Mouse (Mus musculus): ENCODE measurements around the gene Zyx.

Zyx gene

DNA sequence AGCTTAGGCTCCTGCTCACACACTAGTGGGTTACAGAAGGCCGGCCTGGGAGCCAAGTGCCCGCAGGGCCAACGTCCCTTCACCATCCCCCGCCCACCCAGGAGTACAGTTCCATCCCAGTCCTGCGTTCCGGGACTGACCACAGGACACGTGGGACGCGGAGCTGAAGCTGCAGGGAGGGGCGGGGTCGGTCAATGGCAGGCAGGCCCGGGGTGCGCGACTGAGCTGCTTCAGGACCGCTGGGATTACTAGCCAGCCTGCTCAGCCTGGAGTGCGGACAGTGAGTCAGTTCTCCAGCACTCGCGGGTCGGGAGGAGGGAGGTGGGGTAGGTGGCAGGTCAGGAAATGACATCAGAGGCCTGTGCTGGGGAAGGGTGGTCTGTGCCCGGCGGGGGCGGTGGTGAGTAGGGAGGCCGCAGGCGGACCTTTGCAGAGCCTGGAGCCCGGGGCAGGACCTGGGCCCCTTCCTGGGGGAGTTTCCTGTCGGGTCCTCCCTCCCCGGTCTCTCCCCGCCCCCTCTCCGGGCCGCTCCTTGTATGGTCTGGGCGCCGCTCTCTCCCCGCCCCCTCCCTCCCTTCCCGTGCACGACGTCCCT, at the start of gene Zyx:
Gene Zyx, plus strand, starts transcription at position 205 of the 595 bp plus-strand sequence.
- DNase-seq (ENCODE audit: low read depth, low spot score) = peak; percentile 90

DNA sequence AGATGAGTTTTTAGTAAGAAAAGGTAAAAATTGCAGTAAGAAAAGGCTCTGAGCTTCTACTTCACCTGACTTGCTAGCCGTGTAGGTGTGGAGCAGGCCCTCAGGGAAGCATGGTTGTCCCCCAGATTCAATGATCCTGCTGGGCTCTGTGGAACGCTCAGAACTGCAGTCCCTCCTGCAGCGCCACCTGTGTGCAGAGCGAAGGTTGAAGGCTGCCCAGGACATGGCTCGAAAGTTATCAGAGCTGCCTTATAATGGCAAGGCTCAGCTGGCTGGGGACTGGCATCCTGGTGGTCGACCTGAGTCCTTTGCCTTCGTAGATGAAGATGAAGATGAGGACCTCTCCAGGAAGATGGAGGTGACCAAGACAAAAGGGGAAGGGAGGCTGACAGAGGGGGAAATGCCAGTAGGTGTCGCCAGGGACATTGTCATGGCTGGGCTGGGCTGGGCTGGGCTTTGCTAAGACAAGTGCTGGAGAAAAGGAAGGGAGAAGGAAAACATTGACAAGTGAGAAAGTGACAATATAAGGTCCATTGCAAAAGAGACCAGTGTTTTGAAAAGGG, 39.5 kb upstream of the Zyx start:
- DNase-seq (ENCODE audit: low read depth, low spot score) = no peak

DNA sequence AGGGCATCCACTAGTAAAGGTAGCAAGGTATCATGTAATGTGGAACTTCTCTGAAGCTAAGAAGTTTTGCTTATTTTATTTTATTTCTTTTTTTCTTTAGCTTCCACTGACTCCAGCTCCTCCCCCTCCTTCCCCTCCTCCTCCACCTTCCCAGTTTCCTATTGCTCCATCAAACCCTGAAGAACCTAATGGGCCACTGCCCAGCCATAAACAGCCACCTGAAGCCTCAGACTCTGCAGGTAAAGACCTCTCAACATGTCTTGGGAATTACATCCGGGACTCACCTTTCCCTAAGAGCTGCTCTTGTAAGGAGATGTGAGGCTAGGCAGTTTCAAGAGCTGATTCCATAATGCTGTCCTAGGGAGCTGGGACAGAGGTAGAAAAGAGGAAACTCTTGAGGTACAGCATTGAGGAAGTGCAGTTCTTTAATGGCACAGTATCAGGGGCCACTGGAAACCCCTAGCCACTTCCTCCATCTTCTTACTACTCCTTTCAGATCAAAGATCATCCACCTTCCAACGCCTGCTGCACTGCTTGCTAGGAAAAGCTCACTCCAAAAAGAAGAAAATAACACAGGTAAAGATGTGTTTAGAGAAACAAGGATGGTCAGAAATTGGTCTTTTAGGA, 38.9 kb upstream of the Zyx start:
- DNase-seq (ENCODE audit: low read depth, low spot score) = no peak

DNA sequence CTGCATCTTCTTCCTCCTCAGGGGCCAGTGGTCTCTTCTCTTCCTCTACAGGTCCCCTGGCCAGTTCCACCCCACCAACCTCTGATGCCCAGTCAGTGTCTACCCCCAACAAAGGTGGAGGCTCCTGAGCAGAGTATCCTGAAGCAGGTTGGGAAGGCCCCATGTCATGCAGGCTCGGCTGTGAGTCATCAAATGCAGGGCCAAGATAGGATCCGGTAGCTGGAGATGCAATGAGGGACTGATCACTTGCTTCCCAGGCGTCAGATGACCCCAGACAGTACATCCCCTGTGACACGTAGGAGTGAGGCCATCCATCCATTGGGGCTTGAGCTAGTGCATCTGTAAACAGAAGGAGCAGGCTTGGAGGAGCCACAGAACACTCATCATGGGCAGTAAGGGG, 31.1 kb upstream of the Zyx start:
- DNase-seq (ENCODE audit: low read depth, low spot score) = no peak

DNA sequence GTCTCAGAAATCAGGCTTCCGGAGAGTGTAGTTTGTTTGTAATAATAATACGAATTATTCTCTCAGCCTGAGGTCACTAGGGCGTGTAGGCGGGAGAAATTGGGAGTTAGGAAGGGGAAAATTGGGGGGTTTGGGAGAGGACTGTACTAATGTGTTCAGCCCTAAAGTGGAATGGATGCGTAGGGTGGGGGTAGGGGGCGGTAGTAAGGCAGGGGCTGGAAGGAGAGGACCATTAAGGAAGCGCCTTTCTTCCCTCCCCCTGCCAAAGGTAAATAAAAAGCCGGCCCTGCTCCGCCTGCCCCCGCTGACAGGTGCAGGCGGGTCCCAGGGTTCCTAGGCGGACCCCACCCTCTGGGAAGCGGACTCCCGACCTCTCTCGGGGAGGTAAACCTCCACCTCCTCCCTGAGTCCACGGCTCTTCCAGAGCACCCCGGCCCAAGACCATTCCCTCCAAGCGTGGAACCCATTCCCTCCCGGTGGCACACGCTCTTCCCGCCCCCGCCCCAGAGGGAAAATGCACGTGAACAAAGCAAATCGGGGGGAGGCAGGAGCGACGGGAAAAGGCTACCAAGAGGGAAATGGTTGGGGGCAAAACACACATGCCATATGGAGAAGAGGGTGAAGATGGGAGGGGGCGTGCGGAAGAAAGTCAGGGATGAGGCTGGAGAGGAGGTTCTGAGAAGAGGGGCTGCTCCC, 25.9 kb upstream of the Zyx start:
- DNase-seq (ENCODE audit: low read depth, low spot score) = no peak

- no peak for DNase-seq (ENCODE audit: low read depth, low spot score)
Observed at GRCm38 (mm10) chr6:42324067-42324481, 25.4 kb upstream of the Zyx start.

GRCm38 (mm10) chr6:42324482-42325267, 24.8 kb upstream of the Zyx start, which contains the start of gene Fam131b:
Fam131b (minus strand) TSS chr6:42324643.
- DNase-seq (ENCODE audit: low read depth, low spot score) = peak; percentile 63

DNA sequence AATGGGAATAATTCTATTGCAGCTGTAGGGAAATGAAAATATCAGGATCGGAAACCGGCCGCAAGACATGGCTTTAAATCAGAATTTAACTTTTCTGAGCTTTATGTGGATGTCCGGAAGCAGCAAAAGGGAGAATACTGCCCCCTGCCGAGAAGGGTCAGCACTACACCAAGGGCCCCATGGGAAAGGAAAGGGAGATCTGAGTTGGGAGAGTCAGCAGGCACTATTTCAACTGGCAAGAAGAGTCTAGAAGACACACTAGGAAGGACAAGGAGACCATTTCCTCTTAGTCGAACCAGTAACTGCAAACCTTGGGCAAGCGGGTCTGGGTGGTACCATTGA, 24.2 kb upstream of the Zyx start:
- peak; percentile 74 for DNase-seq (ENCODE audit: low read depth, low spot score)

GRCm38 (mm10) chr6:42326509-42326908, 22.9 kb upstream of the Zyx start:
- no peak for DNase-seq (ENCODE audit: low read depth, low spot score)

DNA sequence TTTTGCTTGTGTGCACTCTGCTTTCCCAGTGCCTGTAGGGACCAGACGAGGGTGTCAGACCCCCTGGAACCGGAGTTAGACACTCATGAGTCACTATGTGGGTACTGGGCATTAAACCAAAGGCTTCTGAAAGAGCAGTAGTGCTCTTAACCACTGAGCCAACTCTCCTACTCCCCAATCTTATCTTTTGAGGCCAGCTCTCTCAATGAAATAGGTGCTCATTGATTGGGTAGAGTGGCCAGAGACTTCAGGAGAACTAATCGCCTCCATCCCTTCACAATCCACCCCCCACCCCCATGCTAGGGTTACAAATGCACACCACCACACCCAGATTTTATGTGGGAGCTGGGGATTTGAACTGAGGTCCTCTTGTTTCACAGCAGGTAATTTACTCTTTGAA, 20.7 kb upstream of the Zyx start:
- DNase-seq (ENCODE audit: low read depth, low spot score) = no peak

DNA sequence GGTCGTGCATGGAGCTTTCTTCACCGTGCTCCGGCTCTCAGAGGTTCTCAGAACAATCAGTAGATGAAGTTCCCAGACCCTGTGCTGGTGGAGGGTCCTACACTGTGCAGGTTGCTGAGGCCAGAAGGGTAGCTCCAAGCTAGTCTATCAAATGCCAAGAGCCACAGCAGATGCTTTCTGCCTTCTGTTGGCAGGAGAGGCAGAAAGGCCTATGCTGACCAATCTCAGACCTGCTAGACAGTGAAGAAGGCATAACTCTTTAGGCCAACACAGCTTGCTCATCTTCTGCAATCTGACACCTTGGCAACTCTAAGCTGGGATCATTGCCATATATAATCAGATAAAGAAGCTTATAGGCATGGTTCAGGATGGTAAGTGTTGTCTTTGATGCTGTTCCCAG, 19.2 kb upstream of the Zyx start:
- no peak for DNase-seq (ENCODE audit: low read depth, low spot score)

DNA sequence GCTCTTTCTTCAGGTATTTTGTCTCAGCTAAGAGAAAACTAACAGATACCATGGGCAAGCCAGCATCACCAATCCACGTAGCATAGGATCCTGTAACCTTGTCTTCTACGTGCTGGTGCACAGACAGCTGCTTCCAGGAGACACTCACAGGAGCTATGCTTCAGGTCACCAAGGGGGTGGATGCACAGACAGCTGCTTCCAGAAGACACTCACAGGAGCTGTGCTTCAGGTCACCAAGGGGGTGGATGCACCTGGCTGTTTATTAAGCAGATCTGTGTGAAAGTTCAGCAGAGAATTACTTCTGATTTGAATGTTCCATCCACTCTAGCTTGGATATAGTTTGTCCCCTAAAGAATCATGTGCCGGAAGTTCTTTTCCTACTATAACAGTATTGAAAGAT, 18.5 kb upstream of the Zyx start:
- no peak for DNase-seq (ENCODE audit: low read depth, low spot score)

DNA sequence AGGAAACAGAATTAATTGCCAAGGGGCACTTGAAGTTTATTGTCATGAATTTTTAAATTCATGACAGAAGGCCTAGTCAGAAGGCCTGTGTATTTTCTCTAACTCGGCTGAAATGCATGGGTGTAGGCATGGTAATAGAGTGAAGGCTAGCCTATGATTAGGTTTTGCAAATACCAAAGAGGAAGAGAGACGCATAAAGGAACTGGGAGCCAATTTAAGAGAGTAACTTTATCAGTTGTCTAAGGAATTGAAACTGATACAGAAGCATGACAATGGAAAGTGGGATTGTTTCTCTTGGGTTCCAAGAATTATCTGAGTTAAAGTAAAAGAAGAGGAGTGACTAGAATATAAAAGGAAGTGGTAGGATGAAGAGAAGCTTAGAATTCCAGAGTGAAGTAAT, 10.2 kb upstream of the Zyx start:
- DNase-seq (ENCODE audit: low read depth, low spot score) = no peak

DNA sequence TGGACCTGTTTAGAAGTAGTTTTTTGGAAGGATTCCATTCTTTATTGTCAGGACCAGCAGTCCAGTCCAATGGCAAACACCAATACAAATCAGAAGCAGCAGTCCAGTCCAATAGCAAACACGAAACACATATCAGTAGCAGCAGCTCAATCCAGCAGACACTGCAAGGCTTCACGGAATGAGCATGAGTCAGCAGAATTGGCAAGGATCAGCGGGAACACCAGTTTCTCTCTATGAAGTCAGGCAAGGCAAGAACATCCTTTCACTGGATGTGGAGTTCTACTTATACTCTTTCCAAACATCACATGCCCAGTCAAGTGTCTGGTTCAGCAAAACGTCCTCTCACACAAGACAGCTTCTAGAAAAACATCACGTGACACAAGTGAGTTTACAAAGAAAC, 9.4 kb upstream of the Zyx start:
- no peak for DNase-seq (ENCODE audit: low read depth, low spot score)

GRCm38 (mm10) chr6:42342171-42342570, 7.3 kb upstream of the Zyx start:
- no peak for DNase-seq (ENCODE audit: low read depth, low spot score)

DNA sequence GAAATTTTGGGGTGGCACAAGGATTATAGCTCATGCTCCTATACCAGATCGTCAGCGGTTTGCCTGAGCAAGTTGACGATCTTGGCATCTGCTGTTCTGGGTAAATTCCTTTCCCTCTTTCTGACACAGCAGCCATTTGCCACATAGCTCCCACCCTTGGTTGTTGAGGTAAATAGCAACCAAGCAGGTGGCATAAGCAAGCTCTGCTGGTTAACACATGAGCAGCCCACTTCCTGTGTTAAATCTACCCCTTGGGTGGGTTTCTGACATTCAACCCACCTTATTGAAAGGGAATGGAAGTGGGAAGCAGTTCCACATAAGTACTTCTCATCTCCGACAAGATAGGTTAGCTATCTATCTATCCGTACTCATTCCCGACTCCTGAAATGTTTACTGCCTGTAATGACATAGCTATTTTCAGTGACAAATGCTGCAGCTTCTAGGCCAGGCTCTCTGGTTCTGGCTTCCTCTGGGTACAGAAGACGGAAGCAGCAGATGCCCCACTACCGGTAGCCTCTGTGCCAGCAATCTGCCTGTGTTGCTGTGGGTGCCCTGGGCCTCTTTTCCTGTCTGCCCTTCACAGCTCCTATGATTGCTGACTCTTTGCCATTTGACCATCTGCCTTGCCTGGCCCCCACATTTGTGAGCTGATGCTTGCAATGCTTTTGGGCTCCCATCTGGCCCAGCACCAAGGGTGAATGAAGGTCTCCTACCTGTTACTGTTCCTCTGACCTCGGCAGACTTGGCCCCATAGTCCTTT, 5.9 kb upstream of the Zyx start:
- peak; percentile 58 for DNase-seq (ENCODE audit: low read depth, low spot score)

DNA sequence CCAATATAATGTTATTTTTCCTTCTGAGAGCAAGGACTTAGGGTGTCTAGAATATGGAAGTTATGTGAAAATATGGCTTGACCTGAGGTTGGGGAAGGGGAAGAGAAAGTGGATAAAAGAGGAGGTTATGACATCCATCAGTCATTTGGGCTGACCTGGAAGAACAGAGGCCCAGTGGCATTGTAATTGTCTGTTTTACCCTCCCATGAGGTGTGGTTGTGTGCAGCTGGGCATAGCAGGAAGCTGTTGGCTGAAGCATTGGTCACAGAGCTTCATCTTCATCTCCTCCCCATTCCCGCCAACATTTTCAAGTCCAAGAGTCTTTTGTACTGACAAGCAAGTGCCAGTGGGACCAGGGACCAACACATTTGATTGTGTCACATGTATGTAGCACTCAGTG, 5.2 kb upstream of the Zyx start:
- DNase-seq (ENCODE audit: low read depth, low spot score) = no peak

DNA sequence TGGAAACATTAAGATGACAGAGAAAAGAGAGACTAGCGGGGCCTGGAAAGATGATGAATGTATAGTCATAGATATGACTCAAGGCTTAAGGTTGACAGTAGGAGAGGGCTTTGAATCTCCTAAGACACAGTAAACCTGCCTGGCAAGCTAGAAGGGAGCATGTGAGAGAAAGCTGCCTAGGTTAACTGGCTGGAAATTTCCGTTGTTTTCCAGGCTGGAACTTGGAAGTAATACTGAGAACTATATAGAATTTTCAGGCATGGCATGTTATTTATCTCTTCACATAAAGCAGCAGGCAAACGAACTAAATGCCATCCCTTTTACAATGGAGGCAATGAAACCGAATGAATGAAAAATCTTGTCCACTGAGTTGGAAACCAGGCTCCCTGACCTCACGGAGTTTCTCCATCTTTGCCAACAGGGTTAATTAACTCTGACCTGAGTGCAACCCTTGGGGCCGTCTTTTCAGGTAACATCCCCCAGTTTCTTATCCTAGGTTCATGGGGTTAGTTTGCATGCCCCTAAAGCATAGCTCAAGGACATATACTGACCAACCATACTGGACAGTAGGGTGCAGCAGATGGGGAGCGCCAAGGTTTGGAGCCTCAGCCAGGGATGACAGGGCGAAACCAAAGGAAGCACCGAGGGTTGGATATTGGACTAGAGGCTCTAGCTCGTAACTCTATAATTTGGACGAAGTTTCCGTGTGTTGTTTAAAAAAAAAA, 987 bp upstream of the Zyx start:
- no peak for DNase-seq (ENCODE audit: low read depth, low spot score)

- peak; percentile 74 for DNase-seq (ENCODE audit: low read depth, low spot score)
Observed at GRCm38 (mm10) chr6:42349006-42349425, 414 bp upstream of the Zyx start.

Data from CD4-positive helper T cell, adult 2 months (primary cell).